28 mouse cellular contexts compared by ENCODE assay signal in genomic region chr8:86698811-86699421, GRCm38 (mm10). TPM values are rescaled to one million over a fixed set of nuclear protein-coding genes. Genes with fewer than 3 reads are reported as not detected.
DNase-seq lines count a peak whose midpoint lies in the region; ATAC-seq and TF ChIP-seq lines count a peak whose summit lies in the region.
"Had no signal": no experiment of that assay in that cellular context is flagged by ENCODE, and none has a peak within 500 bp of the region (broad histone marks: within the 10 kb centered on the region; RNA-seq: fewer than 3 reads in every experiment).

No protein-coding gene starts in this region.

- no peak overlapping the region for H3K9ac ChIP-seq in heart, embryonic 14.5 days (ENCODE audit: low read length)
- no peak overlapping the region for H3K9ac ChIP-seq in kidney, postnatal 0 days (ENCODE audit: low read depth, low read length)
- H3K9ac ChIP-seq: embryonic facial prominence, embryonic 15.5 days; hindbrain, embryonic 14.5 days; kidney, embryonic 15.5 days; liver, embryonic 15.5 days; lung, embryonic 15.5 days; stomach, embryonic 15.5 days had no signal

- WGBS in heart, embryonic 14.5 days: 28% methylated on average over 1 of the region's 1 CpGs
- 38% methylated on average over 1 of the region's 1 CpGs for WGBS in kidney, postnatal 0 days

- ATAC-seq in heart, embryonic 14.5 days (ENCODE audit: insufficient number of reproducible peaks, insufficient read depth, low FRiP score, low read depth): peak; percentile 35; the same call in 1 of the 2 replicates
- no peak for ATAC-seq in kidney, postnatal 0 days (replicated peaks; ENCODE audit: low FRiP score, low read depth)
- ATAC-seq: forebrain, embryonic 14.5 days; inflammation-experienced regulatory T-cells, adult 6 months had no signal

- no peak overlapping the region for H3K4me3 ChIP-seq in heart, embryonic 14.5 days (ENCODE audit: control insufficient read depth in 1 of 2, insufficient read depth in 1 of 2, low read depth in 1 of 2, low read length in 2 of 2)
- H3K4me3 ChIP-seq in kidney, postnatal 0 days (replicated peaks; ENCODE audit: low read depth, low read length): no peak overlapping the region
- H3K4me3 ChIP-seq: embryonic facial prominence, embryonic 15.5 days; kidney, embryonic 15.5 days; left cerebral cortex, adult 2 months; liver, embryonic 15.5 days; lung, embryonic 15.5 days; megakaryocyte, embryonic 14.5 days; stomach, embryonic 15.5 days had no signal

- TF ChIP-seq CTCF in kidney, postnatal 0 days (IDR thresholded peaks at IDR 0.05; ENCODE audit: low read depth): no peak

- H3K27ac ChIP-seq in heart, embryonic 14.5 days (replicated peaks in 1 of 2; ENCODE audit: control insufficient read depth in 1 of 2, insufficient read depth in 1 of 2, low read depth in 2 of 2, low read length in 2 of 2): peak overlapping the region; percentile 6 to 61; a peak in 3 of 4 replicates
- H3K27ac ChIP-seq in kidney, postnatal 0 days: no peak overlapping the region
- H3K27ac ChIP-seq: embryonic facial prominence, embryonic 15.5 days; hindbrain, embryonic 14.5 days; kidney, embryonic 15.5 days; left cerebral cortex, adult 2 months; liver, embryonic 15.5 days; lung, embryonic 15.5 days; stomach, embryonic 15.5 days had no signal

- intact Hi-C loops in heart, postnatal 14 days (cut with DNase I): no loop called here

- no peaks in the 10 kb centered on the region for H3K9me3 ChIP-seq in heart, embryonic 14.5 days (ENCODE audit: control insufficient read depth, low read length)
- H3K9me3 ChIP-seq in kidney, postnatal 0 days (replicated peaks; ENCODE audit: low read length): no peaks in the 10 kb centered on the region
- H3K9me3 ChIP-seq: embryonic facial prominence, embryonic 15.5 days; kidney, embryonic 15.5 days; liver, embryonic 15.5 days; lung, embryonic 15.5 days; megakaryocyte, embryonic 14.5 days; stomach, embryonic 15.5 days had no signal

- peak; percentile 70 for DNase-seq in adrenal gland, adult 2 months
- no peak for DNase-seq in adrenal gland, postnatal 4 days (ENCODE audit: low spot score in 2 of 2)
- no peak for DNase-seq in heart, postnatal 14 days
- peak; percentile 22 for DNase-seq in kidney, postnatal 0 days (ENCODE audit: low spot score)
- no peak for DNase-seq in kidney, adult 18-20 months
- DNase-seq in adrenal gland, postnatal 36 days: peak; percentile 36 to 49
- no peak for DNase-seq in natural killer cell, adult 2 months (ENCODE audit: low spot score in 2 of 2)
- DNase-seq: cerebellum, adult 9-10 months; gastrocnemius, postnatal 14 days; kidney, postnatal 4 days; layer of hippocampus, adult 9-11 months; lung, postnatal 36 days; midbrain, embryonic 14.5 days; right cerebral cortex, adult 18-20 months; right cerebral cortex, postnatal 4 days; thymus, adult 2 months; thymus, postnatal 4 days had no signal

- peaks cover 0 to 5% of the 10 kb centered on the region in 2 experiments for H3K4me1 ChIP-seq in heart, embryonic 14.5 days (ENCODE audit: control insufficient read depth in 2 of 2, insufficient read depth in 2 of 2, low read length in 2 of 2)
- H3K4me1 ChIP-seq in kidney, postnatal 0 days (replicated peaks; ENCODE audit: insufficient read depth, low read length): no peaks in the 10 kb centered on the region; the same call in 1 of the 2 replicates
- H3K4me1 ChIP-seq: embryonic facial prominence, embryonic 15.5 days; lung, embryonic 15.5 days; stomach, embryonic 15.5 days had no signal

- no peaks in the 10 kb centered on the region for H3K27me3 ChIP-seq in heart, embryonic 14.5 days (ENCODE audit: control insufficient read depth, insufficient read depth, low read length)
- no peaks in the 10 kb centered on the region for H3K27me3 ChIP-seq in kidney, postnatal 0 days (ENCODE audit: insufficient read depth, low read length)
- H3K27me3 ChIP-seq: embryonic facial prominence, embryonic 15.5 days; kidney, embryonic 15.5 days; liver, embryonic 15.5 days; lung, embryonic 15.5 days; megakaryocyte, embryonic 14.5 days; stomach, embryonic 15.5 days had no signal

- peaks cover 14% of the 10 kb centered on the region; the same call in 1 of the 2 replicates for H3K36me3 ChIP-seq in heart, embryonic 14.5 days (ENCODE audit: control insufficient read depth, insufficient read depth, low read length)
- H3K36me3 ChIP-seq in kidney, postnatal 0 days (ENCODE audit: insufficient read depth, low read length): no peaks in the 10 kb centered on the region; the same call in 1 of the 2 replicates
- H3K36me3 ChIP-seq: lung, embryonic 15.5 days; stomach, embryonic 15.5 days had no signal

- no peak overlapping the region for H3K4me2 ChIP-seq in heart, embryonic 14.5 days (ENCODE audit: low read length)
- no peak overlapping the region for H3K4me2 ChIP-seq in kidney, postnatal 0 days (ENCODE audit: low read length)
- H3K4me2 ChIP-seq: embryonic facial prominence, embryonic 15.5 days; hindbrain, embryonic 14.5 days; kidney, embryonic 15.5 days; liver, embryonic 15.5 days; lung, embryonic 15.5 days; stomach, embryonic 15.5 days had no signal

RNA-seq across cellular contexts. Expression of gene Gm10638, which starts 46.6 kb away (rescaled TPM):
- 1 to 10 TPM; 3.0 to 3.1 TPM for total RNA-seq in adrenal gland, adult 2 months (2021)
- 5.7 and 10.2 TPM in 2 replicates for polyA plus RNA-seq in adrenal gland, adult 2 months (2012; rRNA removed)
- 1 to 10 TPM; 4.2 to 5.2 TPM for total RNA-seq in adrenal gland, postnatal 4 days (2021)
- polyA plus RNA-seq in heart, embryonic 14.5 days (2014; fragmentation: Nextera tagmentation; extraction: Ambion mirVana): 4.6 and 5.5 TPM in 2 replicates
- total RNA-seq in heart, postnatal 14 days (2021): 1 to 10 TPM; 2.8 to 3.0 TPM
- polyA plus RNA-seq in kidney, postnatal 0 days (2015; fragmentation: Nextera tagmentation; extraction: Ambion mirVana): 6.5 and 6.9 TPM in 2 replicates
- 1 to 10 TPM; 3.0 to 4.4 TPM for total RNA-seq in adrenal gland, postnatal 36 days (2021)

RNA-seq across cellular contexts. Expression of gene Siah1a, which starts 46.8 kb away (rescaled TPM):
- total RNA-seq in adrenal gland, adult 2 months (2021): 10 to 100 TPM; 16.3 to 17.7 TPM
- 10.9 and 12.5 TPM in 2 replicates for polyA plus RNA-seq in adrenal gland, adult 2 months (2012; rRNA removed)
- 10 to 100 TPM; 32.0 to 35.5 TPM for total RNA-seq in adrenal gland, postnatal 4 days (2021)
- 36.3 and 39.7 TPM in 2 replicates for polyA plus RNA-seq in heart, embryonic 14.5 days (2014; fragmentation: Nextera tagmentation; extraction: Ambion mirVana)
- total RNA-seq in heart, postnatal 14 days (2021): 10 to 100 TPM; 16.8 to 19.1 TPM
- polyA plus RNA-seq in kidney, postnatal 0 days (2015; fragmentation: Nextera tagmentation; extraction: Ambion mirVana): 48.0 and 50.1 TPM in 2 replicates
- 10 to 100 TPM; 18.1 to 21.3 TPM for total RNA-seq in adrenal gland, postnatal 36 days (2021)

Comparison
In these comparisons a context has a peak if more than half of its experiments do, and no peak if none do; other contexts are left out.
1. DNase-seq: peak in adrenal gland, adult 2 months (single experiment), kidney, postnatal 0 days (single experiment) and adrenal gland, postnatal 36 days (2 of 2); none in adrenal gland, postnatal 4 days (0 of 2), heart, postnatal 14 days (0 of 2), kidney, adult 18-20 months (single experiment) and natural killer cell, adult 2 months (0 of 2).